Mouse (Mus musculus) testis, postnatal 14 days (tissue): ENCODE measurements around the gene Ankrd23.

Source experiments
- DNase-seq: peaks from one replicate; pipeline ENCODE4 v3.0.0; 2021; ENCODE audit warnings: low spot score

The Ankrd23 gene

DNA sequence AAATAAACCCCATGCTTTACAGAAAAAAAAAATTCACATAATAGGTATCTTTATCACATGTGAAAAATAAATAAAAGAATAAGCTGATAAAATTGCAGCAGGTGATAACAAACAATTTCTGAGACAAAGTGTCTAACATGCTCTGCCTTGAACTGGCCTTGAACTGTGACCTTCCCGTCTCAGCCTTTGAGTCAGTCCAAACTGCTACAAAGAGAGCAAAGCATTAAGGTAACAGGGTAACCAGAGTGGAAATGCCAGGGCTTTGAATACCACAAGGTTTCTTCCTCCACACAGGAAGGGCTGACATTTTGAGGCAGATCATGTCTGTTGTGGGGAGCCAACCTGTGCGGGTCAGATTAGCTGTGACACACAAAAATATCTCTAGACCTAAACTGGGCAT lies 8.7 kb upstream of the Ankrd23 start:
- peak; percentile 75 for DNase-seq

DNA sequence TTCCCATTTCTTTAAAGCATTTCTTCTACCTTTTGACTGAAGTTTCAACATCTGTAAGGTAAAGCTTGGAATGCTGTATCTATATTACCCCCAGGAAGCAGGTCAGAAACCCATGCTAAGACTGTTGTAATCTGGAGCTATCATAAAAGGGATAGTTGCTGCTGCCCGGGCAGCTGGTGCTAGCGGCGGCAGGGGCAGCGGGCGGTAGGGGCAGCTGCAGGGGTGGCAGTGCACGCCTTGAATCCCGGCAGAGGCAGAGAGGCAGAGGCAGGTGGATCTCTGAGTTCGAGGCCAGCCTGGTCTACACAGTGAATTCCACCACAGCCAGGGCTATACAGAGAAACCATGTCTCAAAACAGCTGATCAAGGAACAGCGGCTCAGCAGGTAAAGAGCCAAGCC lies 6.2 kb upstream of the Ankrd23 start:
- DNase-seq, result no peak

DNA sequence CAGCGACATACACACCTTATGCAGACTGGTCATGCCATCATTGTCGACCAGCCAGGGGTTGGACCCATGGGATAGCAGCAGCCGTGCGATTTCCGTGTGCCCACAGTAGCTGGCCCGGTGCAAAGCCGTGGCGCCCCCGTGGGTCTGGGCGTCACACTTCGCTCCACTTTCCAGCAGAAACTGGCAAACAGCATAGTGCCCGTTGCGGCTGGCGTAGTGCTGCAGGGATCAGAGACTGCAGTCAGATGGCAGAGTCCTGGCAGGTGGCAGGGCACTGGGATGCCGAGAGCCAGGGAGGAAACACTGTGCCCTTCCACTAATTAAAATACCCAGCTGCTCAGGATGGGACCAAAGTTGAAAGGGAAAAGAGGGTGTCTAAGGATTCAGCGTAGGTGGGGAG lies 5.2 kb upstream of the Ankrd23 start:
- DNase-seq, result no peak

DNA sequence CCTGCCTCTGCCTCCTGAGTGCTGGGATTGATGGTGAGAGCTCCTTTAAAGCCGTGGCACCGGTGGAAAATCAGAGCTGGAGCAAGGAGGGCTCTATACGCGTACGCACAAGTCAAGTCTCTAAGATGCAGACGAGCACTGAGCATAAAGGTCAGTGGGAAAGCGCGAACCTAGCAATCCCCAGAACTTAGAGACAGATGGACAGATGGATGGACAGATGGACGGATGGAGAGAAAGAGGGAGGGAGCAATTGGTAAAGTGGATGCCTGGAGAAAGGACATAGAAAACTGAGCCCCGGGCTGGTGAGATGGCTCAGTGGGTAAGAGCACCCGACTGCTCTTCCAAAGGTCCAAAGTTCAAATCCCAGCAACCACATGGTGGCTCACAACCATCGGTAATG lies 4.1 kb upstream of the Ankrd23 start:
- no peak for DNase-seq

DNA sequence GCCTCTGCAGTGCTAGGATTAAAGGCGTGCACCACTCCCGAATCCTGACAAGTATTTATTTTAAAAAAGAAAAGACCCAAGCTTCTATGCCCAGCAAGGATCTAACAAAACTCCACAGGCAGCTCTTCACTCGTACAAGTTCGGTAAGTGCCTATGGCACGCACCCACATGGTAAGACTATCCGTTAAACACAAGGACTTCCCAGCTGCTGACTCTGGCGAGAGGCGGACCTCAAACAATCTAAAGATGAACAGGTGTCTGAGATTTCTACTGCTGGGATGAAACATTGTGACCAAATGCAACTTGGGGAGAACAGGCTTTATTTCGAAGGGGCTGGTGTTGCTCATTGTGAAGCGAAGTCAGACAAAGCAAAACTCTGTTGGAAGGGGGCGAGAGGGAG lies 3.4 kb upstream of the Ankrd23 start:
- DNase-seq, result peak; percentile 62

DNA sequence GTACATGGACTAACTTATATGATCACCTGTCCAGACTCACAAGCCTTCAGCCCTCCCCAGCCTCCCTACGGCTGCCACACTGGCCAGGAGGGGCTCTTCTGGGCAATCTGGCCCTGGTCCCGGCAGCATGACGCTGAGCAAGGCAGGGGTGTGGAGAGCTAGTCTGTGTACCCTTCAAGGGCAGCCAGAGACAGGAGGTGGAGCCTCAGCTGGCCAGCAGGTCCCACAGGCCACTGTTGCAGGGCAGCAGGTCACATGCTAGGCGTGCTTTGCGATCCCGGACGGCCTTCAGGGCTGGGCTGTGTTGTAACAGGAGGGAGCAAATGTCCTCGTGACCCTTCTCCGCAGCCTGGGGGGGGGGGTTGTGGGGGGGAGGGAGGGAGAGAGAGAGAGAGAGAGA lies 2.5 kb upstream of the Ankrd23 start, which contains the start of gene Gm42417:
Gene Gm42417 (minus strand): TSS at position 244 of the 400 bp plus-strand sequence.
- peak; percentile 69 for DNase-seq

DNA sequence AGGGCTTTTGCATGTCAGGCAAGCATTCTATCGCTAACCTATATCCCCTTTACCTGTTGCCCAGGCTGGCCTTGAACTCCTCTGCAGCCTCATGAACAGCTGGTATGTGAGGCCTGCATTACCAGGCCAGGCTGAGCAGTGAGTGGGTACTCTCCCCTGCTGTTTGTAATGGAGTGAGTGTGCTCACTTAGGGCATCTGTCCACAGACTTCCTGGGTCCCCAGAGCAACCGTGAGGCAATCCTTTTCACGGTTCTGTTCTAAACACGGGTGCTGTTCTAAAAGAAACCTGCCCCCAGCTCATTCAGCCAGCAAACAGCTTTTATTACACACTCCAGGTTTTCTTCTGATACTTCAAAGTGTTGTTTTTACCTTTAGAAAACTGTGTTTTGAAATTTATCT lies 2.0 kb upstream of the Ankrd23 start:
- DNase-seq, result no peak

DNA sequence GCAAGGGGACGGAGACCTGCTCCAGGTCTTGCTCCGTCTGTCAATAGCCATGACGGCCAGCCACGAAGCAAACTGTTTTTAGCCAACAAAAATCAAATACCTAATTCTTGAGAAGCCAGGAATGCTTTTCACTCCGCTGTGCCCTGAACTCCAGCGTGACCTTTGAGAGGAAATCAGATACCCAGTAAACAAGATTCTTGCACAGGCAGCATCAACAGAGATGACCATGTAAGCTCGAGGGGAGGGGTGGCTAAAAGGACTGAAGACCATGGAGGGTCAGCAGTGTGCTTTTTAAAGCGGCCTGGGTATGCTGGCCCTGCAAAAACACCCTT lies 320 bp downstream of the Ankrd23 start:
- DNase-seq, result no peak

DNA sequence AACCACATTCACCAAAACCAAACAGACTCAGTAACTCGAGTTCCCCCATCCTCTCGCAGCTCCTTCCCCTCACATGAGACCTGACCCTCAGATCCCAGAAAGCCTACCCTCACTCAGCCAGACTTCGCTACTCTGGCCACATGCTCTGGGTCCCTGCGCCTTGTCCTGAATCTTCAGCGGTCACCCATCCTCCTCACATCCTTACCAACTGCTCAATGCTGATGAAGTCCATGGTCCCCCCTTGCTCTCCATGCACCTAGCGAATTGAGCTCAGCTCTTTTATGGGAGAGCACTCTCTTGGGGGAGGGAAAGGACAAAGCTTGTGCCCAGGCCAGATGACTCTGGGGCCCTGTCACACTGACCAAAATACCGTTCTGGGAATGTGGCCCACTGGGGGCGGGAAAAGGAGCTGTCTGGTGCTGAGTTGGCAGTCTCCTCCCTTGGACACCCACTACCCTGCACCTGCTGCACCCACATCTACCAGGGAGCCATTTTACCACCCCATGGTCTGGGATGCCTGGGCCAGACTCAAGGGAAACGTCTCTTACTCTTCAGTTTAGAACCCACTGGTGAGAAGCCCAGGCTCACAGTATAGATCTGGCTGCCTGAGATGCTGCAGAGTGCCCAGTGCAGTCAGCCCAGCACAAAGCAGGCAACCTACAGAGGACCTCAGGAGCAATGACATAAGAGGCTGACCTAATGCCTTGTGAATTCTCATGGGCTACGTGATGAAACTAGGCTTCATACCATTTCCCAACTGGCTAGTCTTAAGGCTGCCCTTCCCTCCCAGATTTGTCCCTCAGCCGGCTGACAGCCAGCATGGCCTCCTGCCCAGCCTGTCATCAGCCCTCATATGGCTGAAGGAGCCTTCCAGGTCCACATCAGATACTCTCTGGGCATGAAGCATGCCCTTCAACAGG lies 946 bp downstream of the Ankrd23 start:
- DNase-seq, result no peak

DNA sequence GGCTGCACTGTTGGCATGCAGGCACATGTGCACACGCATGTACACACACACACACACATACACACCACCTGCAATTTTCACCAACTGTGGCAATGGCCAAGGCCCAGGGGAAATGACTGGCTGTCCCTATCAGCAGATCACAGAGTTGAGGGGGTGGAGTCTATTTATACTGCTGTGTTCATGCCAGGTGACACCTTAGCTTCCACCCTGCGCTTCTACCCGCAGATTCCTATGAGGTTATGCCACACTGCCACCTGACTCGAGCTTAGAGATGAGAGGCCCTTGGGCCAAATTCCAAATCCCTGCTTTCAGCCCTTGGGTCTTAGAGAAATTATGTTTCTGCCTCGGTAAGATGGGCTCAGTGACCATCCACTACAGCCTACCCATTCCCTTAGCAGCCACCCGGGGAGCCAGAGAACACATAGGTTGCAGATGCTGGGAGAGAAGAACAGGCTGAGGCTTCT lies 2.1 kb downstream of the Ankrd23 start:
- DNase-seq, result no peak

DNA sequence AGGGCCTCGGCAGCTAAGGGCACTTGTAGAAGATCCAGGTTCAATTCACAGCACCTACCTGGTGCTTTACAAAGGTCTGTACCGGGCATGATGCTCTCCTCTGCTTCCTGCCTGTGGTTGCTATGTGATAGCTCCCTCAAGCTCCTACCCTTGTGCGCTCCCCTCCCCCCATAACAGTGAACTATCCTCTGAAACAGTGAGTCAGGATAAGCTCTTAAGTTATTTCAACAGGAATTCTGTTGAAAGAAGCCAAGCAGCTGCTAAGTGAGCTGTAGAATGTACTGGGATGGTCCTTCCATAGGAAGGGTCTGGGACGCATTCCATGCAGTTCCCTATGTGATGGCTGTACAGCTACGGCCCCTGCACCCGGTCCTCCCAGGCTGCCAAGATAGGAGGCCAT lies 3.1 kb downstream of the Ankrd23 start:
- DNase-seq, result no peak

DNA sequence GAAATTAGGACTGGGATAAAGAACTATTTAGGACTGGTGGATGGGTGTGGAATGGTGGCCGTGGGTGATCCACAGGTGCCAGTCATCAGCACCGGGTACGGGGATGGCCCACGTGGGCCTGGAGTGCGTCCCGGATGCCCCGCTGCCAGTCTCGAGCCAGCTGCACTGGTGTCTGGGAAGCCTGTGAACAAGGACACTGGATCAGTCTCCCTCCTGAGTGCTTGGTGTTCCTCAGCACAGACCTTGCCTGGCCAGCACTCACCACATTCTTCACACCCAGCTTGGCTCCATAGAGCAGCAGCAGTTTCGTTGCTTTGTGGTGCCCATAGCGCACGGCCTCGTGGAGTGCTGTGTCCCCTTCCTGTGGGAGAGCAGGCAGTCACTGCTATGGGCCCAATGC lies 5.2 kb downstream of the Ankrd23 start:
- DNase-seq, result no peak

DNA sequence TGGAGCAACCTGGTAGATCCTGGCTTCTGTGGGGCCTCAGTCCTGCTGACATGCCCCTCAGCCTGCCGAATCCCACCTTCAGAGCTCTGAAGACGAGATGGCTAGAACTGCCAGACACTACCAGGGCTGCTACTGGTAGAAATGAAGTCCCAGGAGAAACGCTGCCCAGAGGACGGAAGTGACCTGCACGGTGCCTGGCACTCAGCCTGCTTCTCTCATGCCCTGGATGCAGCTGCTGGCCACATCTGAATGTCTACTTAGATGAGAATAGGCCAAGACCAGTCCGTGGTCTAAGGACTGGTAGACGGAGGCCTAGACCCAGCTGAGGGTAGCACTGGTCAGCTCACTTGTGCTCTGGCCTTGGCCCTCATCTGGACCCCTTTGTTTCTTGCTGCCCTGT lies 5.7 kb downstream of the Ankrd23 start:
- DNase-seq, result no peak

DNA sequence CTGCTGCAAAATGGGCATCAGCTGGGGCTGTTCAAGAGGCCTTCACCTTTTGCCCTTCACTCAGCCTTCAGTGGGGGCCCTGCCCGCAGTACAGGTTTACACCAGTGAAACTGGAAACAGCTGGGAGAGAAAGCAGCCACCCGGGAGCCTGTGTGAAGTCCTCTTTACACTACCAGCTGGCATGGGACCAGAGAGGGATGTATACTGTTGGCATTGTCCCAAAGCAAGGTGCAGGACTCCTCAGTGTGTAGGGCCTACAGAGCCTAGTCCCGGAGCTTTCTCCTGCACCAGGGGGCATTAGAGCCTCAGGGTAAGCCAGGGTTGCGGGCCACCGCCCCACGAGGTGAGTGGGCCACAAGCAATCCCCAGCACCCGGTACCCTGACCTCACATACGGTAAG lies 6.2 kb downstream of the Ankrd23 start:
- DNase-seq, result no peak

DNA sequence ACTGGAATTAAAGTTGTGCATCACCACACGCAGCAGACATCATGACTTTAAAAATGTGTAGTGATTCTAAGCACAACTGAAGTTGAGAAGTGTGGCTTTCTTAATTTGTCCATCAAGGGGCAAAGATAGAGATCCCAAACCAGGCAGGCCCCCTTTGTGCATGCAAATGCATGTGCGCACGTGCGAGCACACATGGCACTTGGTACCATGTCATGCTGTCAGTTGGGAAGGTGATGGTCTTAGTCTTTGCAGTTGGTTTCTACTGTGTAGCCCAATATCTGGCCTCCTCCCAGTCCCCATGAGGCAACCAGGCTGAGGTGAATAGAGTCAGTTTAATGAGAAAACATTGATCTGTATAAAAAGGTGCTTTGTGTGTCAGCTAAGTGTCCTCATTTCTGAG lies 6.8 kb downstream of the Ankrd23 start:
- DNase-seq, result no peak

DNA sequence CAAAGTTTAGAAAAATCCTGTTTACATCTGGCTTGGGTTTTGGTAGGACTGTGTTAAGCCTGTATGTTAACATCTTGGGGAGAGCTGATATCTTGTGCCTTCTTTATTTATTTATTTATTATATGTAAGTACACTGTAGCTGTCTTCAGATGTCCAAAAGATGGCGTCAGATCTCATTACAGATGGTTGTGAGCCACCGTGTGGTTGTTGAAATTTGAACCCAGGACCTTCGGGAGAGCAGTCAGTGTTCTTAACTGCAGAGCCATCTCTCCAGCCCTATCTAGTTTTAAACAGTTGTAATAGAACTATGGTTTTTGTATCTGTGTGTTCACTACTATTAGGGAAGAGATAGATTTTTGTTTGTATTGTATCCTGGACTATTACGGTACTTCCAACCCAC lies 7.4 kb downstream of the Ankrd23 start:
- DNase-seq, result no peak

DNA sequence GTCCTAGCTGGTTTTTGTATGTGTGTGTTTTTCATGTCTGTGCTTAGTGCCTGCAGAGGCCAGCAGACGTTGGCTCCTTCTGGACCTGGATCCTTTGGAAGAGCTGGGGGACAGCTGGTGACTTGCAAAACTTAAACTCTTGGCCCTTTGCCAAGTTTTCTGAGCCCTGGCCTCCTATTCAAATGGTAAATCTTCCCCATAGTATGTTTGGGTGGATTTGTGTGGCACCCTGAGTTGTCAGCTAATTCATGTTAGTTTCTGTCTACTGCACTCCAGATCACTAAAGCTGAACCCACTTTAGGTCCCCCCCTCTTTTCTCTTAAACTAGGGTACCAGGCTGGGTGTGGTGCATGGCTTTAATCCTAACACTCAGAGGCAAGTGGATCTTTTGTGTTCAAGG lies 8.3 kb downstream of the Ankrd23 start:
- DNase-seq, result no peak

DNA sequence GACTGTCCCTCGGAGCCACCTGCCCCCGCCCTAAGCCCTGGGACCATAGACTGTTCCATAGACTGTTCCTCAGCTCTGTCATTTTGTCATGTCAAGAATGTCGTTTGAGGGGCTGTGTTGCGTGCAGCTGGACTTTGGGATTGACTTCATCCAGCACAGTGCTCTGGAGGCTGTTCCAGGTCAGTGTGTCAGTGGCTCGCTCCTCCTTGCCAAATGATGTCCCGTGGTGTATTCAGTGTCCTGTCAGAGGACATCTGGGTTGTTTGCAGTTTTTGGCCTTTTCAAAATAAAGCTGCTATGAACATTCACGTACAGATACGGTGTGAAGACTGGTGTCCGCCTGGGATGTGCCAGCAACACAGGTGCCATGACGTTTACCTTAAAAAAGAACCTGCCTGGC lies 9.8 kb downstream of the Ankrd23 start:
- DNase-seq, result no peak

DNA sequence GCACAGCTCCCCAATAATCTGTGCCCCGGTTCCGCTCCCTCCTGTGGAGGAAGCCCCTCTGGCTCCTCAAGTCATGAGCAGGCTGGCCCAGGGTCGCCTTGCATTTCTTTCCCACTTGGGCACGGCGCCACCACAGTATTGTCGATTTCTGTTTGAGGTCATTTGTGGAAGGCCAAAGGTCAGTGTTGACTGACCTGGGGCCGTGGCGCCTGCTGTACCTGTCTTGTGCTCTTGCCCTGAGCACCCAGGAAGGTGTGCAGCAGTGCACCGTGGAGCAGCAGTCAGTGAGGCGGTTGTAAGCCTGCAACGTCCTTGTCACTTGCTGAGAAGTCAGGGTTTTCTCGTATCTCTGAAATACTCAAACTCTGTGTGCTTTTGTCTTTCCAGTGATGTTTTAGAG lies 10.9 kb downstream of the Ankrd23 start:
- no peak for DNase-seq

DNA sequence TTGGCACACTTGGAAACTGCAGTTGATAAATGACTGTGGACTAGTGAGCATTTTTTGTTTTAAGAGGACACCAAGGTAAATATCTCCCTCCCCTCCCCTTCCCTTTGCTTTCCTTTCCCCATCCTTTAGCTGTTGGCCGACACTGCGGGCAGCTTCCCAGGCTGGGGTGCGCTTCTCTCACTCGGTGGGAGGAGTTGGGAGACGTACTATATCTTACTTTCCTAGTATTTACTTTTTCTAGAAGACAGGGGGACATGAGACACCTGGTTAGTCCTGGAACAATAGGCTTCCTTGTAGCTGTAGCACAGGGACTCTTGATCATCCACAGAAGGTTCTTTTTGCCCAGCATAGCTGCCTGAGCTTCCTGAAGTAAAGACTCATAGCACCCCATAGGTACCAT lies 12.6 kb downstream of the Ankrd23 start:
- no peak for DNase-seq

DNA sequence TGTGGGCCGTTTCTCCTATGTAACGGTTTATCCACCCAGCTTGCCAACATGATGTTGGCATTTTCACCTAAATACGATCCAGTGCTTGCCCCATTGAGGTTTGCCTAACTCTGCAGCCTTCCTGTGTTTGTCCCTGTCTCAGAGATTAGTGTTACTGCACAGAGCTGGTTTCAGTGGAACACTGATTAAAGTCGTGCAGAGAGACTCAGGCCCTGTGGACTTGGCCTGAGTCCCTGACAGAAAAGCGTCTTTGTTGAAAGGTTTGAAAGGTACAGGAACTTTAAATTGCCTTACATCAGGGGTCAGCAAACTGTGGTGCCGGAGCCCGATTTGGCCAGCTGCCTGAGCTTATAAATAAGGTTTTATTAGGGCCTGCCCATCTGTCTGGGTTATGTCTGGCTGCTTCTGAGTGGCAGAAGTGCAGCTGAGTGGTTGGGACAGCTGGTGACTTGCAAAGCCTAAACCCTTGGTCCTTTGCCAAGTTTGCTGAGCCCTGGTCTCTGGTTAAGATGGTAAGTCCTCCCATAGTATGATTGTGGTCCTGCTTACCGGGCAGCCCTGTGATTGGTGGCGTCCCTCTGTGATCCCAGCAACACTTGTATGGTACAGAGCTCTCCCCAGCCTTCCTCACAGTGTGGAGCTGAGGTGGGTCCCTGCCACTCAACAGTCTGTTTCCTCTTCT lies 13.2 kb downstream of the Ankrd23 start:
- no peak for DNase-seq

DNA sequence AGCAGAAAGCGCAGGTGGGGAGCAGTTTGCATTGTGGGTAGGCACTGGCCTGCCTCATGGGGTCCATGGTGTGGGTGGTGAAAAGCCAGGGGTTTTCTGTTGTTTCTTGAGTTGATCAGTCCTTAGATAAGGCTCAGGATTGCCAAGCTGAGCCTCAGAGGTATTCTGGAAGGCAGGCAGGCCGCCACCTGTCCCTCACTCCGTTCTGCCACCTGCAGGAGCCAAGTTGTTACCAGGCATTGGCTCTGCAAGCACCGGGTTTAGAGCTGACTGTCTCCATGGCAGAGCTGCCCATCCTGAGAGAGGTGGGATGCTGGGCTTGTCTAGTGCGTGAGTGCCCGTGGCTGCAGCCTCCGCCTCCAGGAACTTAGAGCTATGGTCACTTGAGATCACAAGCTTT lies 14.5 kb downstream of the Ankrd23 start:
- no peak for DNase-seq

DNA sequence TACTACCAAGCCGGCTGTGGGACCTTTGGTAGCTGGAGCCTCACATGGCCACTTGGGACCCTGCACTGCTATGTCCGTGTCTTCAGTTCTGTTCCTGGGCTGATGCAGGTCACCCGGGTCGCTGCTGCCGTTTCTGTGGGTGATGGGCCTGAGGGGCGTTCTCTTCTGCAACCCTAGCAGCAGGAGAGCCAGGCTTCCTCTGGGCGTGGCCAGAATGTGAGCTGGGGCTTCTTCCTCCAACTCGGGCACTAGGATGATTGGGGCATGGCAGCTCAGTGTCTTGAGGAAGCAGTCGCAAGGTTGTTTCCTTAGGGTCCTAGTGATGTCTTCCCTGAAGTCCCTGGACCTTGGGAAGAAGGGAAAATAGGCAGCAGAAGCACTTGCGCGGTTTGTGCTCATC lies 17.1 kb downstream of the Ankrd23 start:
- DNase-seq, result no peak

DNA sequence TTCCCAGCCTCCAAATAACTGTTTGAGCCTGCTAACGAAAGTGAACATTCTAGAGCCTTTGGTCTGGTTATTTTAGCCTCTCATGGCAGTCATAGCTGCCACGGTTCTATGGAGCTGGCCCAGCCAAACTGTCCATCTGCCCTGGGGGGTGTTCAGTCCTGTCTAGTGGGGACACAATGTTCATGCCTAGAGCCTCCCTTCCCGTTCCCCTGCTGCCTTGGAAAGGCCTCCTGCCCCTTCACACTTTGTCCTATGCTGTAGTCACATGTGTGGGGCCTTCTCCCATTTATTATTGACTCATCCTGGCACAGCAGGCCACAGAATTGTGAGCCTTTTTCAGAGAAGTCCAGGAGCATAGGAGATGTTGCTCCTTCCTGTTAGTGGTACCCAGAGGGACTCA lies 18.4 kb downstream of the Ankrd23 start:
- no peak for DNase-seq
